Comparison of ENCODE assay signal across 8 mouse cellular contexts in the genomic region with DNA sequence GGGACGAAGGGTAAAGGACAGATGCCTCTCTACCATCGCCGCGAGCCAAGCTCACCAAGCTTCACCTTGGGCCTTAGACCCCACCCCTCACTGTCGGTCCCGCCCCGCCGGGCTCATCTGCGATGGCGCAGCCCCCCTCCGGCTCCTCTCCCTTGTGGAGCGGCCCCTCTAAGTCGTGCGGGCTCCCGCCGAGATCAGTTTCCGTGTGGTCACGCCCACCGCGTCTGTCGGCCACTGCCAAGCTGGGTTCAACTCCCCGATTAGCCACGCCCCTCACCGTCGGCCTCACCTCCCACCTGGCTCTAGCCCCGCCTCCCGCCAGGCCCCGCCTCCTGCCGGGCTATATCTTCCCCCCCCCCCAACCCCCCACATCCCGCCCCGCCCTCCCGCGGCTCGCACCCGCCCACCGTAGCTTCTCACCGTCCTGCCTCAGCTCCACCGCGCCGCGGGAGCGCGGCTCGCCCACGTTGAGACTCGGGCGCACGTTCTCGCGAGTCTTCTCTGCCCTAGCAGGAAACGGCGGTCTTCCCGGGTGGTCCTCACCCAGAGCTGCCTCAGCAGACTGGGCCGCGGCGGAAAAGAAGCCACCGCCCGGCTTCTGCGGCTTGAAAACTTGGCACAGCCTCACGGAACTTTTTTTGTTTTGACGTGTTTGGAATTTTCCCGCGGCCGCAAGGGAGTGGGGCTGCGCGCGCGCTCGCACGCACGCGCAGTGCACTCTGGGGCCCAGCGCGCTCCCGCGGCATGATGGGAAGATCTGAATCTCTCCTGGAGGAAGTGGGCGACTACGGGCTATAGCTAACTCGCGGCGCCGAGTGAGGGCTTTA.
DNase-seq lines count a peak whose midpoint lies in the region; ATAC-seq and TF ChIP-seq lines count a peak whose summit lies in the region.

No protein-coding gene starts in this region.

- H3K9me3 ChIP-seq in G1E (replicated peaks) = no peaks in the 10 kb centered on the region
- H3K9me3 ChIP-seq in forebrain, embryonic 16.5 days (ENCODE audit: control insufficient read depth, low read length) = no peaks in the 10 kb centered on the region
- no peaks in the 10 kb centered on the region for H3K9me3 ChIP-seq in lung, embryonic 14.5 days (ENCODE audit: low read depth, low read length)

- TF ChIP-seq CTCF in G1E (IDR thresholded peaks at IDR 0.05; ENCODE audit: low read depth, low read length) = no peak
- no peak; the same call in 1 of the 2 replicates for TF ChIP-seq CTCF in layer of hippocampus, adult 2 months (conservative IDR thresholded peaks at IDR 0.05)
- TF ChIP-seq CTCF in lung, embryonic 14.5 days (IDR thresholded peaks at IDR 0.05; ENCODE audit: low read depth) = no peak
- no peak for TF ChIP-seq CTCF in olfactory bulb, adult 2 months (IDR thresholded peaks at IDR 0.05; ENCODE audit: insufficient read depth, low read depth, low read length)
- TF ChIP-seq CTCF in thymus, adult 2 months (IDR thresholded peaks at IDR 0.05; ENCODE audit: borderline replicate concordance, control insufficient read depth, extremely low read depth, insufficient read depth, low read length, poor library complexity) = no peak

- peak overlapping the region; percentile 76 for H3K4me2 ChIP-seq in forebrain, embryonic 16.5 days (ENCODE audit: low read length)
- peak overlapping the region; percentile 71 for H3K4me2 ChIP-seq in lung, embryonic 14.5 days

- TF ChIP-seq POLR2A in olfactory bulb, adult 2 months (IDR thresholded peaks at IDR 0.05; ENCODE audit: insufficient read depth, low read depth, low read length) = peak; percentile 85
- peak; percentile 81 for TF ChIP-seq POLR2A in thymus, adult 2 months (IDR thresholded peaks at IDR 0.05; ENCODE audit: control insufficient read depth, extremely low read depth, insufficient read depth, low read length, poor library complexity)

- H3K4me3 ChIP-seq in G1E (ENCODE audit: low read depth, low read length) = peak overlapping the region; percentile 75
- H3K4me3 ChIP-seq in forebrain, embryonic 16.5 days (replicated peaks; ENCODE audit: low read length) = peak overlapping the region; percentile 84
- H3K4me3 ChIP-seq in layer of hippocampus, adult 2 months = peak overlapping the region; percentile 97
- H3K4me3 ChIP-seq in lung, embryonic 14.5 days (ENCODE audit: low read depth, low read length) = peak overlapping the region; percentile 58
- peak overlapping the region; percentile 99 for H3K4me3 ChIP-seq in olfactory bulb, adult 2 months (ENCODE audit: insufficient read depth, low read depth, low read length)
- peak overlapping the region; percentile 69 for H3K4me3 ChIP-seq in thymus, adult 2 months (ENCODE audit: control insufficient read depth, insufficient read depth, low read length)

- peaks cover 14% of the 10 kb centered on the region for H3K4me1 ChIP-seq in G1E (ENCODE audit: insufficient read depth, low read depth, low read length)
- H3K4me1 ChIP-seq in forebrain, embryonic 16.5 days (replicated peaks; ENCODE audit: control insufficient read depth, insufficient read depth, low read length) = peaks cover 8% of the 10 kb centered on the region
- no peaks in the 10 kb centered on the region for H3K4me1 ChIP-seq in lung, embryonic 14.5 days (ENCODE audit: insufficient read depth)
- H3K4me1 ChIP-seq in olfactory bulb, adult 2 months (ENCODE audit: control insufficient read depth, insufficient read depth, low read length) = peaks cover 3% of the 10 kb centered on the region; the same call in 1 of the 2 replicates
- H3K4me1 ChIP-seq in thymus, adult 2 months (replicated peaks; ENCODE audit: control insufficient read depth, insufficient read depth, low read length) = peaks cover 6% of the 10 kb centered on the region

- ATAC-seq in G1E (ENCODE audit: extremely low read depth, insufficient number of reproducible peaks, low FRiP score, poor library complexity, severe bottlenecking) = peak; percentile 94
- peak; percentile 94 for ATAC-seq in forebrain, embryonic 16.5 days
- peak; percentile 97 for ATAC-seq in lung, embryonic 14.5 days (ENCODE audit: insufficient read depth)

- H3K36me3 ChIP-seq in G1E (replicated peaks) = no peaks in the 10 kb centered on the region
- H3K36me3 ChIP-seq in forebrain, embryonic 16.5 days (ENCODE audit: control insufficient read depth, insufficient read depth) = no peaks in the 10 kb centered on the region
- no peaks in the 10 kb centered on the region for H3K36me3 ChIP-seq in lung, embryonic 14.5 days (ENCODE audit: insufficient read depth)
- H3K36me3 ChIP-seq in thymus, adult 2 months (ENCODE audit: control insufficient read depth, insufficient read depth, low read length) = no peaks in the 10 kb centered on the region

- WGBS in forebrain, embryonic 16.5 days = under 1% methylated on average over 77 of the region's 82 CpGs
- under 1% methylated on average over 81 of the region's 82 CpGs for WGBS in lung, embryonic 14.5 days
- under 1% methylated on average over 75 of the region's 82 CpGs for WGBS in olfactory bulb, adult 2 months
- WGBS in thymus, adult 2 months = 1% methylated on average over 81 of the region's 82 CpGs

- peaks cover 4% of the 10 kb centered on the region; the same call in 1 of the 2 replicates for H3K27me3 ChIP-seq in G1E (ENCODE audit: insufficient read depth, low read length)
- no peaks in the 10 kb centered on the region; the same call in 1 of the 2 replicates for H3K27me3 ChIP-seq in forebrain, embryonic 16.5 days (replicated peaks; ENCODE audit: control insufficient read depth, insufficient read depth, low read length)
- no peaks in the 10 kb centered on the region for H3K27me3 ChIP-seq in lung, embryonic 14.5 days (ENCODE audit: insufficient read depth, low read length)
- H3K27me3 ChIP-seq in thymus, adult 2 months (ENCODE audit: control insufficient read depth, insufficient read depth, low read length) = no peaks in the 10 kb centered on the region

- H3K9ac ChIP-seq in forebrain, embryonic 16.5 days (replicated peaks; ENCODE audit: low read depth, low read length) = peak overlapping the region; percentile 78
- H3K9ac ChIP-seq in lung, embryonic 14.5 days = peak overlapping the region; percentile 79

- intact Hi-C loops in heart, postnatal 36 days (cut with DNase I) = loop anchor here (5.0 kb wide), 3 partner anchors 136 to 386 kb away; partner anchors contain the start of gene Ercc6l2

- H3K27ac ChIP-seq in forebrain, embryonic 16.5 days (ENCODE audit: low read length) = peak overlapping the region; percentile 94
- H3K27ac ChIP-seq in layer of hippocampus, adult 2 months = peak overlapping the region; percentile 95
- H3K27ac ChIP-seq in lung, embryonic 14.5 days (ENCODE audit: low read depth) = peak overlapping the region; percentile 99
- H3K27ac ChIP-seq in olfactory bulb, adult 2 months (ENCODE audit: insufficient read depth, low read depth, low read length) = peak overlapping the region; percentile 88
- H3K27ac ChIP-seq in thymus, adult 2 months (ENCODE audit: control insufficient read depth, insufficient read depth, low read length) = peak overlapping the region; percentile 88

- peak; percentile 92 for DNase-seq in G1E (ENCODE audit: low spot score)
- peak; percentile 90 to 93 for DNase-seq in cerebellum, adult 18-20 months
- peak; percentile 90 to 91 for DNase-seq in heart, postnatal 36 days
- DNase-seq in layer of hippocampus, adult 2 months (ENCODE audit: low spot score in 2 of 2) = peak; percentile 85 to 88
- peak; percentile 99 for DNase-seq in lung, embryonic 14.5 days
- peak; percentile 97 for DNase-seq in thymus, adult 2 months

Comparison
In these comparisons a context has a peak if more than half of its experiments do, and no peak if none do; other contexts are left out.
1. Peak in every context shown above with its lines: DNase-seq, ATAC-seq, H3K4me3 ChIP-seq and H3K27ac ChIP-seq.